Mouse (Mus musculus) embryonic fibroblast, embryonic 13.5 days (primary cell): ENCODE data around the gene Crabp1. TPM values are rescaled to one million over a fixed set of nuclear protein-coding genes. Genes with fewer than 3 reads are reported as not detected.

Experiments
- H3K27ac ChIP-seq: 2 replicates; pipeline ENCODE4 v1.5.1; 2012; ENCODE audit warnings: low read length, control low read depth, inconsistent platforms; ENCODE audit not compliant: insufficient read depth
- H3K4me1 ChIP-seq: 2 replicates; pipeline ENCODE4 v1.6.1; 2011; ENCODE audit warnings: low read length; ENCODE audit not compliant: control insufficient read depth, insufficient read depth
- H3K4me3 ChIP-seq: 2 replicates; pipeline ENCODE4 v1.5.1; 2011; ENCODE audit warnings: mild to moderate bottlenecking, control low read depth, low read length; ENCODE audit not compliant: insufficient read depth
- CTCF ChIP-seq: IDR thresholded peaks from 2 replicates; pipeline ENCODE4 v1.5.1; 2011; ENCODE audit warnings: mild to moderate bottlenecking, control low read depth, low read length, moderate library complexity, borderline replicate concordance; ENCODE audit not compliant: insufficient read depth
- POLR2A ChIP-seq: IDR thresholded peaks from 2 replicates; pipeline ENCODE4 v1.6.1; 2011; ENCODE audit warnings: low read depth, mild to moderate bottlenecking, control low read depth, low read length, moderate library complexity
- polyA plus RNA-seq: library from polyadenylated mRNA; stranded (reverse); fragments of >200 nt; gene quantifications from 2 replicates; pipeline ENCODE4 v1.2.4, GENCODE M21; 2011; ENCODE audit warnings: low read depth; ENCODE audit not compliant: missing spikeins, insufficient read length

The Crabp1 gene
- 344 and 514 TPM in 2 replicates for polyA plus RNA-seq

- peak within 1 kb of the TSS; percentile 67 for H3K4me3 ChIP-seq
- no peak within 1 kb of the TSS for H3K27ac ChIP-seq
- H3K4me1 ChIP-seq = no peaks in the 10 kb centered on the region; the same call in 1 of the 2 replicates
- TF ChIP-seq POLR2A = peak; percentile 95
- TF ChIP-seq CTCF = no peak
Measured at GRCm38 (mm10) chr9:54764561-54765217, at the start of gene Crabp1. Gene Crabp1 (plus strand): TSS chr9:54764748.

- Histone ChIP-seq H3K27ac (no peak overlapping the region), H3K4me1 (no peaks in the 10 kb centered on the region), H3K4me3 (no peak overlapping the region)
- TF ChIP-seq CTCF (no peak), POLR2A (no peak)
Measured at GRCm38 (mm10) chr9:54715776-54716175, 48.8 kb upstream of the Crabp1 start.

GRCm38 (mm10) chr9:54717527-54717926 lies 47.0 kb upstream of the Crabp1 start:
- no peak overlapping the region for H3K4me3 ChIP-seq
- H3K4me1 ChIP-seq = no peaks in the 10 kb centered on the region
- no peak overlapping the region for H3K27ac ChIP-seq
- TF ChIP-seq CTCF (no peak), POLR2A (no peak)

- TF ChIP-seq CTCF (no peak), POLR2A (no peak)
- H3K4me1 ChIP-seq = no peaks in the 10 kb centered on the region
- H3K27ac ChIP-seq = no peak overlapping the region
- H3K4me3 ChIP-seq = no peak overlapping the region
Measured at GRCm38 (mm10) chr9:54722156-54722555, 42.4 kb upstream of the Crabp1 start.

GRCm38 (mm10) chr9:54722596-54722995 lies 42.0 kb upstream of the Crabp1 start:
- TF ChIP-seq POLR2A (no peak), CTCF (no peak)
- no peaks in the 10 kb centered on the region for H3K4me1 ChIP-seq
- H3K27ac ChIP-seq = no peak overlapping the region
- H3K4me3 ChIP-seq = no peak overlapping the region

- TF ChIP-seq CTCF (no peak), POLR2A (no peak)
Measured at GRCm38 (mm10) chr9:54726315-54726714, 38.2 kb upstream of the Crabp1 start.

GRCm38 (mm10) chr9:54732122-54732521 lies 32.4 kb upstream of the Crabp1 start:
- H3K4me3 ChIP-seq = peak overlapping the region; percentile 5; the same call in 1 of the 2 replicates
- TF ChIP-seq POLR2A (no peak), CTCF (no peak)
- H3K4me1 ChIP-seq = peaks cover 1% of the 10 kb centered on the region; the same call in 1 of the 2 replicates
- H3K27ac ChIP-seq = no peak overlapping the region

More at GRCm38 (mm10) chr9:54726315-54726714, 38.2 kb upstream of the Crabp1 start:
- Histone ChIP-seq H3K27ac (no peak overlapping the region), H3K4me3 (no peak overlapping the region), H3K4me1 (no peaks in the 10 kb centered on the region)

- H3K27ac ChIP-seq = no peak within 1 kb of the TSS
- H3K4me1 ChIP-seq = peaks cover 1% of the 10 kb centered on the region; the same call in 1 of the 2 replicates
- TF ChIP-seq POLR2A (peak; percentile 97), CTCF (peak; percentile 46; the same call in 1 of the 2 replicates)
- peak within 1 kb of the TSS; percentile 91 for H3K4me3 ChIP-seq
Measured at GRCm38 (mm10) chr9:54733921-54734638, 30.5 kb upstream of the Crabp1 start, which contains the start of gene Wdr61. Gene Wdr61 (minus strand): TSS chr9:54734519.

- Histone ChIP-seq H3K27ac (no peak overlapping the region), H3K4me1 (peaks cover 1% of the 10 kb centered on the region; the same call in 1 of the 2 replicates), H3K4me3 (peak overlapping the region; percentile 7; the same call in 1 of the 2 replicates)
- TF ChIP-seq CTCF (no peak), POLR2A (no peak)
Measured at GRCm38 (mm10) chr9:54734639-54735252, 29.8 kb upstream of the Crabp1 start.
